Mouse (Mus musculus): ENCODE results near the gene Tmem236. TPM values are rescaled to one million over a fixed set of nuclear protein-coding genes. Genes with fewer than 3 reads are reported as not detected.
"Not testable (repeated sequence)": the region's sequence is repeated elsewhere in the genome, so short reads cannot be mapped to it uniquely, and the experiment has no call there.

The Tmem236 gene
- polyA plus RNA-seq, 1 experiment from 2014 or later = 0.42 TPM

DNA sequence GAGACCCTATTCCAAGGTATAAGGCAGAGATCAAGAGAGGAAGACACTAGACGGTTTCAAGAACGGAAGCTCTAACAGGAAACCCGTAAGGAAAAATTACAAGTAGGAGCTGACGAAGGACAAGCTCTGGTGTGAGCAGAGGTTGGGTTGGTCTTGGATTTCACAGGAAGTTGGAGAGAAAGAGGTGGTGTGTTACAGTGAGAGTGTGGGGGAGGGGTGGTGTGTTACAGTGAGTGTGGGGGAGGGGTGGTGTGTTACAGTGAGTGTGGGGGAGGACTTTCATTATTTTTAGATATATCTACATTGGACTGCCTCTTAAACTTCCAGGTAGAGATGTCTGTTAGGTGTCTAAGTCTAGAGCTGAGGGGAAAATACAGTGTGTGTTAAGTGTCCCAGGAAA is 16.4 kb downstream of the Tmem236 start:
- Histone ChIP-seq H3K27ac (ENCODE audit: low read length) (no peak overlapping the region), H3K27me3 (ENCODE audit: insufficient read depth, low read length) (no peaks in the 10 kb centered on the region), H3K9ac (replicated peaks; ENCODE audit: low read length) (no peak overlapping the region), H3K36me3 (ENCODE audit: insufficient read depth, low read length) (no peaks in the 10 kb centered on the region), H3K4me1 (ENCODE audit: insufficient read depth, low read length) (no peaks in the 10 kb centered on the region), H3K9me3 (ENCODE audit: low read length) (no peaks in the 10 kb centered on the region), H3K4me2 (replicated peaks; ENCODE audit: low read depth, low read length) (no peak overlapping the region), H3K4me3 (ENCODE audit: low read length) (no peak overlapping the region)
- ATAC-seq (ENCODE audit: low FRiP score, low TSS enrichment) = no peak; the same call in 1 of the 2 replicates
- WGBS = 45% methylated on average over 4 of the region's 4 CpGs

DNA sequence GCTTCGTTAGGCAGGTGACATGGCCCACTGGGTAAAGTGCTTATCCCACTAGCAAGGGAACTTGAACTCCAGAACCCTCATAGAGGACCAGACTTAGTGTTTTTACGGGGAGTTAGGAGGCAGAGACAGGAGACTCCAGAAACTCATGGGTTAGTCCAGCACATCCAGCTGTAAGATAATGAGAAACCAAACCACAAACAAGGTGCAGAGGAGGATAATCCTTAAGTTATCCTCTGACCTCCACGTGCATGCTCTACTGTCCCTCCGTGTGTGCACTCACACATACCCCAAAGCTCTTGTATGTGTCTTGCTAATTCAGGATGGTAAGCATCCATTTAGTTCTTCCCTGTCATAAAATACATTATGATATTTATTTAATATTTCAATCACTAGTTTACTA is 17.3 kb downstream of the Tmem236 start:
- 86% methylated on average over 4 of the region's 4 CpGs for WGBS
- Histone ChIP-seq H3K27me3 (ENCODE audit: insufficient read depth, low read length) (no peaks in the 10 kb centered on the region), H3K36me3 (ENCODE audit: insufficient read depth, low read length) (no peaks in the 10 kb centered on the region), H3K9ac (replicated peaks; ENCODE audit: low read length) (no peak overlapping the region), H3K4me1 (ENCODE audit: insufficient read depth, low read length) (no peaks in the 10 kb centered on the region), H3K27ac (ENCODE audit: low read length) (no peak overlapping the region), H3K9me3 (ENCODE audit: low read length) (no peaks in the 10 kb centered on the region), H3K4me3 (ENCODE audit: low read length) (no peak overlapping the region), H3K4me2 (replicated peaks; ENCODE audit: low read depth, low read length) (no peak overlapping the region)
- no peak for ATAC-seq (ENCODE audit: low FRiP score, low TSS enrichment)

DNA sequence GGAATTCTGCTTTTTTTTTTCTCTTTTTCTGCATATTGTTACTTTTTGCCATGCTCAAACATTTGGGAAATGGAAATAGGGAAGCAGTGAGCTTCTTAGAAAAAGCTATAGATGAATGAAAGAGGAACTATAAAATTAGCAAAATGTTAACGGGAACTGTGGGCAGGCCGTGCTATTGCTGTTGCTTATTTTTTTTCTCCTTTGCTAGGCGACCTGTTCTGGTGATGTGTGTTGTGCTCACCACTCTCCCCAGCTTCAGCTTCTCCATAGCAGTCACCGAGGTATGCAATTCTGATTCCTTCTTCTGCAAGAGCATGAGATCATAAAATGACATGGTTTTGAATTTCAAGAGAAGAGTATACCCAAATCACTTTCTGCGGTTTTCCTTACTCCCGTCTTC is 17.7 kb downstream of the Tmem236 start:
- no peaks in the 10 kb centered on the region for H3K9me3 ChIP-seq (ENCODE audit: low read length)
- ATAC-seq (ENCODE audit: low FRiP score, low TSS enrichment) = no peak
- H3K36me3 ChIP-seq (ENCODE audit: insufficient read depth, low read length) = no peaks in the 10 kb centered on the region
- H3K4me2 ChIP-seq (replicated peaks; ENCODE audit: low read depth, low read length) = no peak overlapping the region
- 74% methylated on average over 6 of the region's 6 CpGs for WGBS
- no peak overlapping the region for H3K27ac ChIP-seq (ENCODE audit: low read length)
- no peaks in the 10 kb centered on the region for H3K4me1 ChIP-seq (ENCODE audit: insufficient read depth, low read length)
- no peaks in the 10 kb centered on the region for H3K27me3 ChIP-seq (ENCODE audit: insufficient read depth, low read length)
- no peak overlapping the region for H3K9ac ChIP-seq (replicated peaks; ENCODE audit: low read length)
- H3K4me3 ChIP-seq (ENCODE audit: low read length) = no peak overlapping the region

- H3K4me1 ChIP-seq (ENCODE audit: insufficient read depth, low read length); H3K27ac ChIP-seq (ENCODE audit: low read length); H3K36me3 ChIP-seq (ENCODE audit: insufficient read depth, low read length); H3K4me2 ChIP-seq (replicated peaks; ENCODE audit: low read depth, low read length); ATAC-seq (ENCODE audit: low FRiP score, low TSS enrichment); H3K9me3 ChIP-seq (ENCODE audit: low read length); H3K27me3 ChIP-seq (ENCODE audit: insufficient read depth, low read length); H3K9ac ChIP-seq (replicated peaks; ENCODE audit: low read length); H3K4me3 ChIP-seq (ENCODE audit: low read length): not testable (repeated sequence)
- WGBS = 80% methylated on average over 1 of the region's 2 CpGs
Observed at GRCm38 (mm10) chr2:14198325-14198903, 24.1 kb downstream of the Tmem236 start.

DNA sequence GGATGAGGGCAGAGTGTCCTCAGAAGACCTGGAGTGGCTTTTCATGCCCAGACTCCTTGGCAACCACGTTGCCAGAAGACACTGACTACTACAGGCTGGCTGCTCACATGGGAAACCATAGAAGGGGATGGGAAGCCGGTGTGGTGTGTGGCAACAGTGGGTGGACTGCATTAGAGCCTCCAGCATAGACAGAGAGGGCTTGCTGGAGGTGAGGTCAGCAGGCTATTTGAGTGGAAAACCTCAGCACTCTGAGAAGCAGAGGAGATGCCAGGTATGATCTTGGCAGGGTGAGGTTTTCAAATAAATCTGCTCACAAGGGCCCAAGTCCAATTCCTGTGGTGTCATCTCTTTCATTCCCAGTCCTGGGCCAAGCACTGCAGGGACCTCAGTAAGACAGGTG is 25.3 kb downstream of the Tmem236 start:
- Histone ChIP-seq H3K4me1 (ENCODE audit: insufficient read depth, low read length) (no peaks in the 10 kb centered on the region), H3K36me3 (ENCODE audit: insufficient read depth, low read length) (no peaks in the 10 kb centered on the region), H3K9ac (replicated peaks; ENCODE audit: low read length) (no peak overlapping the region), H3K4me3 (ENCODE audit: low read length) (no peak overlapping the region), H3K27ac (ENCODE audit: low read length) (no peak overlapping the region), H3K27me3 (ENCODE audit: insufficient read depth, low read length) (no peaks in the 10 kb centered on the region), H3K9me3 (ENCODE audit: low read length) (no peaks in the 10 kb centered on the region), H3K4me2 (replicated peaks; ENCODE audit: low read depth, low read length) (no peak overlapping the region)
- no peak for ATAC-seq (ENCODE audit: low FRiP score, low TSS enrichment)
- WGBS = 45% methylated on average over 2 of the region's 2 CpGs

DNA sequence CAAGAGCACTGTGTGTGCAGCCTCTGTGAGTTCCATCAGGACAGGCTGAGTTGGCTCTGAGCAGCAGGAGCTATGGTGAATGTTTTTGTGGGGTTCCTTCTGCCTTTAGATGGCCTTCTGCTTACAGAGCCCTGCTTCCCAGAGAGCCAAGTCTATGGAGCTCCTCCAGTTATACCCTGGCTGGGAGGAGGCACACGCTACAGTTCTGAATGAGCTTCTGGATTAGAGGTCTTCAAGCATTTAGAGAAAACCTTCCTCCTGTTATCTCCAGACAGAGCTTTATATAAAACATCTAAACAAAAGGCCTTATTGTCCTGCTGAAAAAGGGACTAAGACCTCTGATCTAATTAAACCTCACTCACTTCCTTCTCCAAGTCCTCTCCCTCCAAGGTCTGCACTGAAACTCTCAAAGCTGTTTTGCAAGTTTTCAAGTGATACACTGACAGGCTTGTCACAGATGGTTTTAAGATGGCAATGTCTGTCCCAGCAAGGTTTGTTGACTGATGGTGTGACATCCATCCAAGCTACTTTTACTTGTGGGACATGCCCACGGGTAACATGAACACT is 26.6 kb downstream of the Tmem236 start:
- ATAC-seq (ENCODE audit: low FRiP score, low TSS enrichment); H3K27me3 ChIP-seq (ENCODE audit: insufficient read depth, low read length): not testable (repeated sequence)

GRCm38 (mm10) chr2:14204308-14204707 is 30.0 kb downstream of the Tmem236 start:
- H3K4me3 ChIP-seq (ENCODE audit: low read length) = no peak overlapping the region
- no peak overlapping the region for H3K9ac ChIP-seq (replicated peaks; ENCODE audit: low read length)
- H3K9me3 ChIP-seq (ENCODE audit: low read length) = no peaks in the 10 kb centered on the region
- ATAC-seq (ENCODE audit: low FRiP score, low TSS enrichment) = no peak
- WGBS = 94% methylated on average over 1 of the region's 1 CpGs
- no peak overlapping the region for H3K4me2 ChIP-seq (replicated peaks; ENCODE audit: low read depth, low read length)
- no peak overlapping the region for H3K27ac ChIP-seq (ENCODE audit: low read length)
- H3K4me1 ChIP-seq (ENCODE audit: insufficient read depth, low read length) = no peaks in the 10 kb centered on the region
- H3K36me3 ChIP-seq (ENCODE audit: insufficient read depth, low read length) = no peaks in the 10 kb centered on the region
- H3K27me3 ChIP-seq (ENCODE audit: insufficient read depth, low read length) = no peaks in the 10 kb centered on the region

More for the DNA sequence above, 26.6 kb downstream of the Tmem236 start:
- not testable (repeated sequence) for H3K36me3 ChIP-seq (ENCODE audit: insufficient read depth, low read length); H3K27ac ChIP-seq (ENCODE audit: low read length); H3K9me3 ChIP-seq (ENCODE audit: low read length); H3K4me2 ChIP-seq (replicated peaks; ENCODE audit: low read depth, low read length); H3K4me1 ChIP-seq (ENCODE audit: insufficient read depth, low read length); H3K9ac ChIP-seq (replicated peaks; ENCODE audit: low read length); H3K4me3 ChIP-seq (ENCODE audit: low read length)
- WGBS = no CpG with 5 or more reads among the region's 2 CpGs

GRCm38 (mm10) chr2:14206798-14207197 is 32.5 kb downstream of the Tmem236 start:
- WGBS = 77% methylated on average over 4 of the region's 4 CpGs
- H3K4me3 ChIP-seq (ENCODE audit: low read length) = no peak overlapping the region
- no peaks in the 10 kb centered on the region for H3K4me1 ChIP-seq (ENCODE audit: insufficient read depth, low read length)
- no peaks in the 10 kb centered on the region for H3K27me3 ChIP-seq (ENCODE audit: insufficient read depth, low read length)
- no peak for ATAC-seq (ENCODE audit: low FRiP score, low TSS enrichment)
- H3K9ac ChIP-seq (replicated peaks; ENCODE audit: low read length) = no peak overlapping the region
- no peak overlapping the region for H3K27ac ChIP-seq (ENCODE audit: low read length)
- no peaks in the 10 kb centered on the region for H3K9me3 ChIP-seq (ENCODE audit: low read length)
- no peaks in the 10 kb centered on the region for H3K36me3 ChIP-seq (ENCODE audit: insufficient read depth, low read length)
- no peak overlapping the region for H3K4me2 ChIP-seq (replicated peaks; ENCODE audit: low read depth, low read length)

- Histone ChIP-seq H3K36me3 (ENCODE audit: insufficient read depth, low read length) (no peaks in the 10 kb centered on the region), H3K27ac (ENCODE audit: low read length) (no peak overlapping the region), H3K9me3 (ENCODE audit: low read length) (no peaks in the 10 kb centered on the region), H3K4me1 (ENCODE audit: insufficient read depth, low read length) (no peaks in the 10 kb centered on the region), H3K9ac (replicated peaks; ENCODE audit: low read length) (no peak overlapping the region), H3K4me3 (ENCODE audit: low read length) (no peak overlapping the region), H3K4me2 (replicated peaks; ENCODE audit: low read depth, low read length) (no peak overlapping the region), H3K27me3 (ENCODE audit: insufficient read depth, low read length) (no peaks in the 10 kb centered on the region)
- ATAC-seq (ENCODE audit: low FRiP score, low TSS enrichment) = no peak
- WGBS = 90% methylated on average over 1 of the region's 1 CpGs
Observed at GRCm38 (mm10) chr2:14210731-14211130, 36.4 kb downstream of the Tmem236 start.

DNA sequence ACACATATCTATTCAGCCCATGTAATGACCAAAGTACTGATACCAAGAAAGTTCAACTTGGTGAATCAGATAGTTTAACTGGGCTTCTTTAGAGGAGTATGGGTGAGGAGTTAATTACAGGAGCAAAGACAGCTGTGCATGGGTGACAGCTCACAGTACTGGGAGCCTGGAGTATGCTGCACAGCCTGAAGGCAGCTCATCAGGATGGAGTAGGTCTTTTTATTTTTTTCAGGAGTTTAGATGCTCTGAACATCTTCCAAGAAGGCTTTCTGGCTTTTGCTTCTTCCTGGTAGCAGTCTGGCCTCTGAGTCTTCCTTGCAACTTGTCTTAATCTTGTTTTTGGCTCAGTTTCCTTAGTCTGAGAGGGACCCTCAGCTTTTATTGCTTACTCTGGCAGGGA is 37.3 kb downstream of the Tmem236 start:
- no peaks in the 10 kb centered on the region for H3K27me3 ChIP-seq (ENCODE audit: insufficient read depth, low read length)
- no peak overlapping the region for H3K27ac ChIP-seq (ENCODE audit: low read length)
- H3K9me3 ChIP-seq (ENCODE audit: low read length) = no peaks in the 10 kb centered on the region
- H3K9ac ChIP-seq (replicated peaks; ENCODE audit: low read length) = no peak overlapping the region
- peak; percentile 83 for ATAC-seq (ENCODE audit: low FRiP score, low TSS enrichment)
- no peak overlapping the region for H3K4me3 ChIP-seq (ENCODE audit: low read length)
- H3K4me2 ChIP-seq (replicated peaks; ENCODE audit: low read depth, low read length) = no peak overlapping the region
- no peaks in the 10 kb centered on the region for H3K36me3 ChIP-seq (ENCODE audit: insufficient read depth, low read length)
- no peaks in the 10 kb centered on the region for H3K4me1 ChIP-seq (ENCODE audit: insufficient read depth, low read length)

Data from kidney, embryonic 16.5 days (tissue).